Mouse (Mus musculus): ENCODE measurements at regions not wholly inside any gene's neighbourhood (a gene's known extent, or its start where the extent isn't known, plus 50 kb on each side); places are given as distances from the start of the nearest gene placed in this dataset.
A peak's percentile ranks its signal among the peaks of the same experiment; 100 is the strongest.

DNA sequence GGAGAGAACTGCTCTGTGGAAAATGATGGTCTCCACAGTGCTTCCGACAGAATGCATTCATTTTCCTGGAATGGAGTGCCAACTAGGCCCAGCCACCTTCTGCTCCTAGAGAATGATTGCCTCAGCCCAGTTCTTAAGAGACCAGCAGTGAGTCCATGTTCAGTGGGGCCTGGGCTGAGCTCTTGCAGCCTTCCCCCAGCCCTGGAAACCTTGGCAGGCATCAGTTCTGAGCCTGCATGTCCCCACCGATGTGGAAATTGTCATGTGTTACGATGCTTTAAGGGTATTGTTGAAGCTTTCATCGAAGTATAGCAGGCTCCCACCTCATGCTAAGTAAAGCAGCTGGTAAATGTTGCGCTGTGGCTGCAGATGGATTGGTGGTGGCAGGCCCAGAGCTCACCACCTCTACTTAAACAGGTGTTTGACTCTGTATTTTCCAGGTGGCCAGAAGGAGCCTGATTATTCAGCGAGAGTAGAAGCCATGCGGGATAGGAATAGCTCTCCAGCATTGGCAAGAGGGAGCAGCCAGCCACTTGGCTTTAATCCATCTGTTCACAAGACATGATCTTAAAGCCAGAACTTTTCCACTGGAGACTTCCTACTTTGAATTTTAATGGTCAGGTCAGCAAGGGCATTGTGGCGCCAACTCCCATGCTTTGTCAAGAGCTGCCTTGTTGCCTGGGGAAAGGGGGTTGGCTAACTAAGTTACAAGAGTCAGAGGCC, 437.5 kb downstream of the Meis1 start:
- no peak for DNase-seq (ENCODE audit: low spot score)

DNA sequence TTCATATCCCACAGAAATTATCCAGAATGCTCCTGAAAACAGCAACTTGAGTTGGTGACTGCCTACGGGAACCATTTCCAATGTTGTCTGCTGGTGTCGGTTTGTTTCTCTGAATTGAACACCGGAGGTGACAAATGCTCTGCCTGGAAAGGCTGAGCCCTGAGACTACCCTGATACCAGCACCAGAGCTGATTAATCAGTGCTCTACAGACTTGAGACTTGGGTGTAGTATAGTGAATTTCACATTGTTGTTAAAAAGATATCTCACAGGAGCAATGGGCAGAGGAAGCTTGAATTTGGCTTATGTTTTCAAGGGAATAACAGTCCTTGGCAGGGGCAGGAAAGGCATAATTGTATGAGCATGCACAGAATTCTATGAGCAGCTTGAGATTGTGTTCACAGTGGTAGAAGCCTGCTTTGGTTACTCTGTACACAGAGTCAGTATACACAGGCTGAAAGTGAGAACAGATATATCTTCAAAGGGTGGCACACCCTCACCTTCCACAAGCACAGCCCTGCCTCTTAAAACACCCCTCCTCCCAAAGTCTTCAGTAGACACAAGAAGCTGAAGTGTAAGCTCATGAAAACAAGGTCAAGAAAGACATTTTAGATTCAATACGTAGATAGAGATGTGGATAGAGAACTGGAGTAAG, 447.1 kb downstream of the Meis1 start:
- DNase-seq (ENCODE audit: low spot score) = no peak

DNA sequence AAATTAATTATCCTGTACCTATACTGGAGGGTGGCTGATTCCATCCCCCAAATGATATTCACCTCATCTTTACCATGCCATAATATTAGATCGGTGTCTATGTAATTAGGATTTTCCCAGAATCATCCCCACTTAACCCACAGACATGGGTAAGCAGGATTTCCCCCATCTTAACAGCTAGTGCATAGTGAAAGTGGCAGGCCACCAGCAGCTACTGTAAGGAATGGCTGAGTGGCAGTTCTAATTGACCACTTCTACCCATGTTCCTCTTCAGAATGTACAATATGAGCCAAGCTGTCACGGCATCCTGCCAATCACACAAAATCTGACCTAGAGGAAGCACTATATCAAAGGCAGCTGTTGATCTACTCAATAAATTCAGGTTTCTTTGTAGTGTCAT, 455.8 kb downstream of the Meis1 start:
- no peak for DNase-seq (ENCODE audit: low spot score)

DNA sequence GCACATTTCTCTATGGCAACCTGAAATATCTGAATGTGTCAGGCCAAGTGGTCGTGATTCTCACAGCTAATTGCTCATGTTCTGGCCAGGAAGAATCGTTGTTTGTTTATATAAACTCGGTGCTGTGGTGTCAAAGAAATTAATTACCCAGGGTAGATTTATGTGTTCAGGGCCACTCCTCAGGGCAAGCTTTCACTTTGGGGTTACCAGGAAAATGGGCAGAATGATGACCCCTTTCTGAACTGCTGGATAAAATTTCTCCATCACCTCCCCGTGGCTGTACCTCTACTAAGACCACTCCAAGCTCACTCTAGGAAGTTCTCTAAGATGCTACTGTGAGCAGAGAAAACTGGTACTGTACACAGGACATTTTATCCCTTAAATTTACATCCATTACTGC, 460.1 kb downstream of the Meis1 start:
- DNase-seq (ENCODE audit: low spot score) = no peak

DNA sequence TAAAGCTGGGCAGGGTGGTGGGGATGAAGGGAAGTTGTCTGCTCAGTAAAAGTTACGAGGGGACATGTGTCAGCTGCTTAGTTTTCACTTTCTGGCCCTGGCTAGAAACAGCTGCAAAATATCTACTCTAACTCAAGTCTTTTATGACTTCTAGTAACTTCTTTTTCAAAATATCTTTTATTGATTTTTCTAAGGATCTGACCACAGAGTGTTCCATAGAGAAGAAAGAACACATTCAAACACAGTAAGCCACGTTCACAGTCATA, 483.3 kb downstream of the Meis1 start:
- DNase-seq (ENCODE audit: low spot score) = no peak

DNA sequence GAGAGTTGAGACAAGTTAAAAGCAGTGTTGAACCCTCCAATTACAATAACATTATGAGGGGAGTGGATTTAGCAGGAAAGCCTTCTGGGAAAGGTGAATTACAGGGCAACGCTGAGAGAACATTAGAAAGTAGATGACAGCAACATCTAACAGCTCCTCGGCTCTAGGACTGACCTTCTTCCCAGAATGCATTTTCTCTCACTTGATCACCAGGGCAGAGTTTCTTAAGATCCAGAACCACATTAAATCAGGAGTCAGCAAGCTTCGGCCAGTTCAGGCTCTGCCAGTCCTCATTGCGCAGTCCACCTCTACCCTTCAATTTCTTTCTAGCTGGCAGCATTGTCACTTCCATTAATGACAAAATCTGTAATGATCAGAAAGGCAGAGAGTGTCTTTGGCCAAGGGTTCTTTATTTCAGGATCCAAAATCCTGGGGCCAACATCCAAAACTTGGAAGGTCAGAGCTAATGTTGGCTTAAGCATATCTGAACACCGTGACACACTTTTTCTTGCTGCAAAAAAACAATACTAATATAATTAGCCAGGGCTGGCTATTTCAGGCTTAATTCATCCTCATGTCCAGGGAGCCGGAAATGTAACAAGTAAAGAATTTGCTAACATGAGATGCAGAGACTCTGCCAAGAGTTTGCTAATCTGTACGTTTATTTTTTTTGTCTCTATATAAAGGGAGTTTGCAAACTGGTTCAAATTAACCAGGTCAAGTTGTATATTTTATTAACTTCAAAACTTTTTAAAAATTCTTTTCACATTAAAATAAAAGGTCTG, 483.8 kb downstream of the Meis1 start:
- no peak for DNase-seq (ENCODE audit: low spot score)

GRCm38 (mm10) chr11:18531264-18532110, 487.3 kb downstream of the Meis1 start:
- no peak for DNase-seq (ENCODE audit: low spot score)

- DNase-seq (ENCODE audit: low spot score) = no peak
Observed at GRCm38 (mm10) chr11:18528568-18528967, 490.2 kb downstream of the Meis1 start.

DNA sequence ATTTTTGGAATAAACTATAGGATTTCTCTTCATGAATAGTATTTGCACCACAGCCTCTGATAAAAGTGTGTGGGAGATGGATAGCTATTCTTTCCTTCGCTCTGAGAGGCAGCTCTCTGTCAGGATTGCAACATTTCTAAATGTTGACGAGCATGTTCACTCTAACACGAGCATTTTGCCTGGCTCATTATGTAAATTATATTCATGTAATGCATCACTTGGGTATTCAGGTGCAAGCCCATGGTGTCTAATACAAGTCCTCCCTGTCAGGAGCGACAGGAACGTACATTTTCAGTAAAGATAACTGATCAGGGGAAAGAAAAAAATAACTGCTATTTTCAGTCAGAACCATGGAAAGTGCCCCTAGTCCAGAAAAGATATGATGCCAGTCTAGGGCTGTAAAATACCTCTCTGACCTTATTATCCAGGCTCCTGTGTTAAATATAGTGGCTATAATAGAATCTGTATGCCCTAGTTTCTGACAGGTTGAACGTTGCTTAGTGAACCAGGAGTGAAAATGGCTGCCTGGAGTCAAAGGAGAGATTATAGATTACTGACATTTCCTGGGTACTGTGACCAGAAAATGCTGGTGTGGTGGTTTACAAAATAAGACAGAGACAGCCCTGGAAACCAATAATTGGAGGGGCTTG, 523.6 kb downstream of the Meis1 start:
- DNase-seq (ENCODE audit: low spot score) = no peak

GRCm38 (mm10) chr11:18493981-18494380, 524.8 kb downstream of the Meis1 start:
- DNase-seq (ENCODE audit: low spot score) = no peak

DNA sequence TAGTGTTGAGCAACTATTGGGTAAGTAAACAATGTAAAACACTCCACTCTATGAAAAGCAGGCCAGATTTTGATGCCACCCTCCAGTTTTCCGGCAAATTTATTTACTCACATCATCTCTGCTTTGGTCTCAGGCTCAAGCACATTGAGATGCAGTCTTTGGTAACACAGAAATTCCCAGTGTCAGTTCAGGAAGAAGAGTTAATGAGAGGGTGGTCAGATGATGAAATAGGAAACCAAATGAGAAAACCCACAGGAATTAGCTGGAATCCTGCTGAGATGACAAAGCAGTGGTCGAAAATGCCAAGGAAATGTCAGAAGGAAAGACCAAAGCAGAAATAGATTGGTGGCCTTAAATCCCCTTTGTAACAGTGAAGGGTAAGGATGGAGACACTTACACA, 525.7 kb downstream of the Meis1 start:
- DNase-seq (ENCODE audit: low spot score) = no peak

DNA sequence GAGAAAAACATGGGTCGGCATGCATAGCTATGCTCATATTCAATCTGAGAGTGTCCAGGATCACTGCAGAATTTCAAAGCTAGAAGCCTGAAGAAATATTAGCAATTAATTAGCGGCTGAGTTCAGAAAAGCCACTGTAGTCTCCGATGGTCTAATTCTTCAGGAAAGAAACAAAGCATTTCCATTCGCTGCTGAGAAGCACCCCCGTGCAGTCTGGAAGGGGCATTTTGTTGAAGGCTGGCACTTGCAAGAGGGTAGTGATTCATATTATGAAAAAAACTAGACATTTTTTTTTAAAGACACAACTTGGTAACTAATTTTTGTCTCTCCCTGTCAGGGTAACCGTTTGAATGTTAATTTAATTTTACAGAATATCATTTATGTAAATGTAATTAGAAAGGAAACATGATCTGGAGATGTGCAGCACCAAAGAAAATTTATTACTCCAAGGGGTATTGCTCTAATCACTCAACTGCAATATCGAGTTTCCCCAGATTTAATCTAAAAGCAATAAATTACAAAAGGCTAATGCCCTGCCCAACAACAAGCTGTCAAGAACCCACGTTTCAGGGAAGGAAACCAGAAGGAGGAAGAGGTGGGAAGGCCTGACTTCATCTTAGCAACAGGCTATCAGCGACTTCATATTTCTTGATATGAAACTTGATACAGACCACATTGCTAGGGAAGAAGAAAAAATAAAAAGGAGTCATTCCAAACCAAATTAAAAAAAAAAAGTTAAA, 529.1 kb downstream of the Meis1 start:
- DNase-seq (ENCODE audit: low spot score) = no peak

GRCm38 (mm10) chr11:18478841-18479240, 525.2 kb upstream of the Etaa1 start:
- DNase-seq (ENCODE audit: low spot score) = no peak

DNA sequence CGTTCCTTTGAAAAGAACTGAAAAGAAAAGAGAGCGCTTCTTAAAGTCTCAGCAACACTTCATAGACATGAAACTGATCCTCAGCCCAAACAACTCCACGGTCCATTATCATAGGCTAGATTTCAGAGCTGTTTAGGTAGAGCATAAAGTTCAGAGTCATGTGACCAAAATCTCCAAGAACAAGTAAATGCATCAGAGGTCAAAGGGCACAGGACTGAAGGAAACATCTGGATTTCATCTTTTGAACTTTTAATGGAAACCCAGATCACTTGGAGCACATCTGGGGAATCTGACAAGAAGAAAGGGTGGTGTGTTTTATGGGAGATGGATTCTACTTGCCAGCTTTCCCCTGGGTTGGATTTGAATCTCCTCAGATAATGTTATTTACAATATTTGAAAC, 497.6 kb upstream of the Etaa1 start:
- no peak for DNase-seq (ENCODE audit: low spot score)

GRCm38 (mm10) chr11:18448879-18449278, 495.2 kb upstream of the Etaa1 start:
- peak; percentile 7 for DNase-seq (ENCODE audit: low spot score)

DNA sequence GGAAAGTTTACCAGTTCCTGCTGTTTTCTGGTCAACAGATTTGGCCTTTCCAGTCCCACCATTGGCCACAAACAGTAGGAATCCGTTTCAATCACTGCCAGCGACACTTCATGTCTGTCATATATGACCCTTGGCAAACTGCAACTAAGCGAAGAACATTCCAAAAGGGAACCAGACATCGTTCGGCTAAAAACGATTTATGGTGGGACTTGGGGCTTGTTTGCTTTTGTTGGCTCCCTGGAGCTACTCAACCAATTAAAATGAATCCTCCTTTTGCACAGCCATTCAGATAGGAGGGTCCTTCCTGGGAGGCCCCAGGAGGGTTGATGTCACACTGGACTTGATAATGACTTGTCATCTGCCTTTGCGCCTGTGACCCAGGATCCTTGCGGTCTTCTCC, 490.9 kb upstream of the Etaa1 start:
- DNase-seq (ENCODE audit: low spot score) = no peak

- no peak for DNase-seq (ENCODE audit: low spot score)
Observed at GRCm38 (mm10) chr11:18444101-18444500, 490.4 kb upstream of the Etaa1 start.

GRCm38 (mm10) chr11:18443156-18443555, 489.5 kb upstream of the Etaa1 start:
- no peak for DNase-seq (ENCODE audit: low spot score)

DNA sequence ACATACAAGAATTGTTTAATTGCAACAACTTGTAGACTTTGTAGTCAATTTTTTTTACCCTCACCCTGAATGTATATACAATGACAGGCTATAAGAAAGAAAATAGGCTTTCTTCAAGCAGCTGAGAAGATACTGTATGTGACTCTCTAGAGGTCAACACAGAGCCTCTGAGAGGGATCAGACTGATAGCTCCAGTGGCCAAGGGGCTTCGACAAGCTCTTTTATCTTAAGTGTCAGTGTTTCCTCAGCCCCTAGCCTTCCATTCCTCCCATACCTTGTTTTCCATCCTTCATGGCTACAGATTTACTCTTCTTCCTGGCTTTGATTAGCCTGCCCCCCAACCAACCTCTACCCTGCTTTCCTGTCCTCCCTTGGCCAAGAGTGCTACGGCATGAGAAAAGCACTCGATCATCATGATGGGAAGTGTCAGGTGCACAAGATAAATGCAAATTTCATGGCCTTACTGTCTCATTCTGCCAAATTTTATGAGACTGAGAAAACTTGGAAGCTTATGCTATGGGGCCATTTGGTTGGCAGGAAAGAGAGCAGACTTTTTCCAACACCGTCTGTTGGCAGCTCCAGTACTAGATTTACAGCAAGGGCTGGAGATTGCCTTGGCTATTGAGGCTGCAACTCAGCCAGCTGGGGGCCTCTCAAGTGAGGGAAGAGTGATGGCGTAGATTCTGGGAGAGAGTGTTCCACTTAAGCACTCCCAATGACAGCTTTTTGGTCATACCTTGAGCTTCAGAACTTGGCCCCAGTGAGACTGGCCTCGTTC, 484.3 kb upstream of the Etaa1 start:
- DNase-seq (ENCODE audit: low spot score) = no peak

DNA sequence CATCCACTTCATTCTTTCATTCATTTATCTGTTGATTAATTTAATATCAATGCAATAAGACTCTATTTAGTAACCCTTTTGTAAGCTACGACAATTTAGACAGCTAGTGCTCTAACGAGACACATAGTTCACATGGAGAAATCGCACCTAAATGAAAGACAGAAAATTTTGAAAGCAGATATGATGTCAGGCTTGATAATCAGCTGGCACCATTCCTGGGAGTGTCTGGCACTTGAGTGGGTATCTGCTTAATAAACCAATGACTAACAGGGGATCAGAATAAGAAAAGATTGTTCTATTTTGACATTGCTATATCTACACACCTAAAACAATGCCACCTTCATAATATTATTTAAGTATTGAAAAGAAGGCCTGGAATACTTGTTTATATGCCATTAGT, 467.4 kb upstream of the Etaa1 start:
- no peak for DNase-seq (ENCODE audit: low spot score)

GRCm38 (mm10) chr11:18413769-18414168, 460.1 kb upstream of the Etaa1 start:
- DNase-seq (ENCODE audit: low spot score) = no peak
